Mouse (Mus musculus) lung, adult 2 months (tissue): Measurements from ENCODE around the gene Plxnc1. TPM values are rescaled to one million over a fixed set of nuclear protein-coding genes. Genes with fewer than 3 reads are reported as not detected.

Source experiments
- DNase-seq: peaks from one replicate; pipeline ENCODE4 v3.0.0; 2022
- H3K4me1 ChIP-seq: fragments of 200-500 bp; 2 replicates; pipeline ENCODE4 v1.6.1; 2011; ENCODE audit warnings: low read length; ENCODE audit not compliant: control insufficient read depth, insufficient read depth
- H3K4me3 ChIP-seq: fragments of 200-500 bp; replicated peaks from 2 replicates; pipeline ENCODE3; 2011; ENCODE audit warnings: low read depth, mild to moderate bottlenecking, control low read depth, low read length; ENCODE audit errors: extremely low read depth
- CTCF ChIP-seq: fragments of 200-500 bp; IDR thresholded peaks from 2 replicates; pipeline ENCODE4 v1.5.1; 2011; ENCODE audit warnings: mild to moderate bottlenecking, low read length, control low read depth; ENCODE audit not compliant: insufficient read depth
- POLR2A ChIP-seq: fragments of 200-500 bp; IDR thresholded peaks from 2 replicates; pipeline ENCODE4 v1.6.1; 2011; ENCODE audit warnings: low read depth, mild to moderate bottlenecking, control low read depth, low read length, borderline replicate concordance; ENCODE audit errors: extremely low read depth
- WGBS: fragments of 180-500 bp; shearing (Covaris S2); methylation state at CpG from one replicate; pipeline ENCODE4 v1.1.7; 2018; 5-methylcytosine and 5-hydroxymethylcytosine counted together
- polyA plus RNA-seq: library from polyadenylated mRNA; depleted of rRNA; stranded (reverse); fragments of >200 nt; gene quantifications from 2 replicates; pipeline ENCODE4 v1.2.3, GENCODE M21; 2012

Gene Plxnc1
- polyA plus RNA-seq, 1 experiment: 5.4 TPM

GRCm38 (mm10) chr10:94938899-94939298 lies 5.7 kb downstream of the Plxnc1 start:
- WGBS: 56% methylated on average over 2 of the region's 2 CpGs
- no peak for DNase-seq
- TF ChIP-seq CTCF (no peak), POLR2A (no peak)
- H3K4me3 ChIP-seq: no peak overlapping the region
- peaks cover 4% of the 10 kb centered on the region for H3K4me1 ChIP-seq

- H3K4me1 ChIP-seq: peaks cover 4% of the 10 kb centered on the region
- H3K4me3 ChIP-seq: no peak overlapping the region
- TF ChIP-seq POLR2A (no peak), CTCF (no peak)
- DNase-seq: no peak
- 85% methylated on average over 6 of the region's 6 CpGs for WGBS
These were observed 6.3 kb downstream of the Plxnc1 start for GRCm38 (mm10) chr10:94938320-94938719.

- DNase-seq: no peak
- H3K4me3 ChIP-seq: no peak overlapping the region
- H3K4me1 ChIP-seq: peaks cover 9% of the 10 kb centered on the region
- 77% methylated on average over 4 of the region's 4 CpGs for WGBS
- TF ChIP-seq POLR2A (no peak), CTCF (no peak)
These were observed 9.4 kb downstream of the Plxnc1 start for GRCm38 (mm10) chr10:94935270-94935669.

- H3K4me3 ChIP-seq: no peak overlapping the region
- WGBS: 71% methylated on average over 9 of the region's 9 CpGs
- DNase-seq: no peak
- peaks cover 9% of the 10 kb centered on the region for H3K4me1 ChIP-seq
- TF ChIP-seq CTCF (no peak), POLR2A (no peak)
These were observed 10.5 kb downstream of the Plxnc1 start for GRCm38 (mm10) chr10:94934151-94934614.

GRCm38 (mm10) chr10:94931961-94932832 lies 12.4 kb downstream of the Plxnc1 start:
- Histone ChIP-seq H3K4me3 (no peak overlapping the region), H3K4me1 (peaks cover 13% of the 10 kb centered on the region)
- DNase-seq: no peak
- TF ChIP-seq CTCF (no peak), POLR2A (no peak)
- 37% methylated on average over 9 of the region's 9 CpGs for WGBS

- WGBS: 83% methylated on average over 4 of the region's 4 CpGs
- TF ChIP-seq POLR2A (no peak), CTCF (no peak)
- H3K4me3 ChIP-seq: no peak overlapping the region
- DNase-seq: no peak
- H3K4me1 ChIP-seq: peaks cover 12% of the 10 kb centered on the region
These were observed 16.5 kb downstream of the Plxnc1 start for GRCm38 (mm10) chr10:94928164-94928563.

GRCm38 (mm10) chr10:94926297-94926696 lies 18.3 kb downstream of the Plxnc1 start:
- TF ChIP-seq POLR2A (no peak), CTCF (no peak)
- H3K4me1 ChIP-seq: peaks cover 7% of the 10 kb centered on the region
- DNase-seq: no peak
- no peak overlapping the region for H3K4me3 ChIP-seq
- 83% methylated on average over 3 of the region's 3 CpGs for WGBS

- no peak overlapping the region for H3K4me3 ChIP-seq
- WGBS: 87% methylated on average over 4 of the region's 4 CpGs
- H3K4me1 ChIP-seq: peaks cover 7% of the 10 kb centered on the region
- TF ChIP-seq CTCF: no peak
- TF ChIP-seq POLR2A: no peak
- DNase-seq: no peak
These were observed 19.8 kb downstream of the Plxnc1 start for GRCm38 (mm10) chr10:94924878-94925277.

- TF ChIP-seq CTCF: no peak
- TF ChIP-seq POLR2A: no peak
- no peak overlapping the region for H3K4me3 ChIP-seq
- peaks cover 7% of the 10 kb centered on the region for H3K4me1 ChIP-seq
- WGBS: 61% methylated on average over 4 of the region's 4 CpGs
- DNase-seq: no peak
These were observed 20.2 kb downstream of the Plxnc1 start for GRCm38 (mm10) chr10:94924450-94924849.

GRCm38 (mm10) chr10:94923337-94923762 lies 21.3 kb downstream of the Plxnc1 start:
- no peak for DNase-seq
- Histone ChIP-seq H3K4me3 (no peak overlapping the region), H3K4me1 (peaks cover 7% of the 10 kb centered on the region)
- 35% methylated on average over 7 of the region's 7 CpGs for WGBS
- no peak for TF ChIP-seq CTCF
- TF ChIP-seq POLR2A: no peak
